Mouse (Mus musculus): ENCODE results near the gene Nrip3.

Nrip3 gene

DNA sequence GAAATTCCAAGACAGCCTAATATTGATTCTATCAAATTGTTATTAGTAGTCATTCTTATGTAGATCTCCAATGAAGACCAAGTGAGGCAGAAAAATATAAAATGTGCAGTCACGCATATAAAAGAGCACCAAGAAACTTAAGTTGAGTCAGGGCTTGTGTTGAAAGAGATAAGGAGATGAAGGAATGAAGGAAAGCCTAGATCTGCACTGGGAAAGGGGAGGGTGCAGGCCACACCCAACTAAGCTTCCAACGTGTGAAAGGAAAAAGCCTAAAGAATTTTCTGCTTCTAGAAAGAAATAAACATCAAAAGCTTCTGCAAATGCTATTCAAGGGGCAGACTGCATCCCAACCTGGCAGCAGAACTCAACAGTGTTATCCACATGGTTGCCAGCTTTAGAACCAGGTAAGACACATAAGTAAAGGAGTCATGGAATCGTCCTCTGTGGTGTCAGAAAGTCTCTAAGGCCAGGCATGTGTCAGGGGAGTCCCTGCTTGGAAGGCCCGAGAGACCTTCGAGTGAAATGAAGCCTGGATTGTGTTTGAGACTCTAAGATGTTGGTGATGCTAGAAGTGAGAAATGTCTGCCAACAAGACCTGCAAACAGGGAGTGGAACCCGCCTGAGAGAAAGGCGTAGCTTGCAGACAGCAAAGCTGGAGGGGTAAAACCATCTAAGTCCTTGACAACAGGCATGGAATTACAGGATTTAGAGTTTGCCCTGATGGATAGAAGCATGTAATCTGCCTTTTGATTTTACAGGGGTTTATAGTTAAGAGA, 14.1 kb downstream of the Nrip3 start:
- peak; percentile 57 for DNase-seq (ENCODE audit: low spot score)

DNA sequence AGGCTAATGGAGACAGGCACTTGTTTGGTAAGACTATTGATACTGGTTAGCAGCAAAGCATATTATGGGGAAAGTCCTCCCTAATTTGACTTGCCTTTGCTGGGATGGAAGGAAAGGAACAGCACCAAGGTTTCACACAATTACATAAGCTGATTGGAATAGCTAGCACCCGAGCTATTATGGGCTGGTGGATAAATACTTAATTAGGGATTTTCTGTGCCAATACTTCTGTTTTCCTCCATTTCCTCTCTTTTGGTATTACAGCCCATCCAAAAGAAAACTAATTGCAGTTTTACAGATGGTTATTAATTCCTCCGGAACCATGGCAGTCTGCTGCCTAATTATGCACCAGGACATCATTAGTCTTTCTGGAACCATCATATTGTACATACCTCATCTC, 17.8 kb downstream of the Nrip3 start:
- no peak for DNase-seq (ENCODE audit: low spot score)

DNA sequence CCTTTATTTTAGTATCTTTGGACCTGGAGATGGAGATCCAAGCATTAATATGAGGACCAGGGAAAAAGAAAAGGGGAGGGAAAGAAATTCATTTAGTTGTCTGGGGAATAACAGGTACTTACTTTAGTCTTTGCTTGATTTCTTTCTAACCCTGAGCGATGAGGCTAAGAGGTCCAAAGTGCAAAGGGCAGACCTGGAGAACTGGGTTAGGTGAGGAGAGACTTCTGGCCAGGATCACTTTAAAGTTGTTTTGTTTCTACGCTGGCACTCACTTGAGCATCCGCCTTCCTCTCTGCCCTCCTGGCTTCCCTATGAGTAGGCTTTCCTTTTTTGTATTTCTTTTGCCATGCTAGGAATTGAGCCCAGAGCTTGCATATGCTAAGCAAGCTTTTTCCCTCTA, 25.5 kb downstream of the Nrip3 start:
- no peak for DNase-seq (ENCODE audit: low spot score)

DNA sequence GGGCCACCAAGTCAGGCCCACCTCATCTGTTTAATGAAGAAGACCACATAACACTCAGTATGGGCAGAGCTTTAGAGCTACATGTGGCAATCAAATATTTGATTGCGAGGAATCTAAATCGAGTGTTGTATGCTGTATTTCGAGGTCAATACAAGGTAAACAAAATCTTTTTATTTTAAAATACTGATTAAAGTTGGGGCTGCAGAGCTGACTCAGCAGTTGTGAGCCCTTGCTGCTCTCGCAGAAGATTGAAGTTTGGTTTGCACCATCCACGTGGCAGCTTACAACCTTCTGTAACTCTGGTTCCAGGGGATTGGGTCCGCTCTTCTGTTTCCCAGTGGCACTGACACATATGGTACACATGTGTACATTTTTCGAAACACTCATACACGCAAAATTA, 27.8 kb downstream of the Nrip3 start:
- no peak for DNase-seq (ENCODE audit: low spot score)

DNA sequence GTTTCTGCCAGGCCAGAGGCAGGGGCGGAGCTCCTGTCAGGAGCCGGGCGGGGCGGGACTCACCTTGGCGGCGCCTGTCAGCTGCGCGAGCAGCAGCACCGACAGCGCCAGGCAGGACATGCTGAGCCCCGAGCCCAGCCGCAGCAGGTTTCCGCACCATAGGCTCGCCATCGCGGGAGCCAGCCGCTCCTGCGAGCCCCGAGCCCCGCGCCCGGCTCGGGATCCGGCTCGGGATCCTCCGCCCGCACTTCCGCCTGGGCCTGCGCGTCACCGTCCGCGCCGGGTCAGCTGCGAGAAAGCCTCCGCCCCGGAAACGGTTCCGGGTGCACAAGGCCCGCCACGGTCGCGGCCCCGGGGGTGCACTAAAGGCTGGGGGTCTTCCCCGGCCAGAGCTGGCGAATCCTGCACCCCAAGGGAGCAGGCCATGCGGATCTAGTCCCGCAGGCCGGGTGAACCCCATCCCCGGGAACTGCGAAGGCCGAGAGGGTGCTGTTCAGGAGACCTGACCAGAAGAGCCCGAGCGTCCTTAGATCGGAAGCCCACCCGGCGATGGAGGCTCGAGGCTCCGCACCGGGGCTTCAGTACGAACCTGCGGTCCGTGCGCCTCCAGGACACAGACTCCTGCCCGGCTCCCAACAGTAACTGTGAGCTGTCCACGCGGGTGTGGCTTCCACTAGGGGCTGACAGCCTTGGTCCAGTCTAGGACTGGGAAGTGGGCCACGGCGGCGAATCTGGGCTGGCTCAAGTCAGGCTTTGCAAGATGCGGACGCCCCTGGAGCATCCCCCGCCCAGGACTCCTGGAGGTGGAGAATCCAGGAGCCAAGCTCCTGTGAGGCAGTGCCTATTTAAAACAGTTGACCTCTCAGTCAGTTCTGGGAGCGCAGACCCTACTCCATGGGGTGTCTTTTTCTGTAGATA, 29.6 kb downstream of the Nrip3 start, which contains the start of gene Tmem9b:
Gene Tmem9b, minus strand, starts transcription at position 868 of the 918 bp plus-strand sequence.
- DNase-seq (ENCODE audit: low spot score) = peak; percentile 63

DNA sequence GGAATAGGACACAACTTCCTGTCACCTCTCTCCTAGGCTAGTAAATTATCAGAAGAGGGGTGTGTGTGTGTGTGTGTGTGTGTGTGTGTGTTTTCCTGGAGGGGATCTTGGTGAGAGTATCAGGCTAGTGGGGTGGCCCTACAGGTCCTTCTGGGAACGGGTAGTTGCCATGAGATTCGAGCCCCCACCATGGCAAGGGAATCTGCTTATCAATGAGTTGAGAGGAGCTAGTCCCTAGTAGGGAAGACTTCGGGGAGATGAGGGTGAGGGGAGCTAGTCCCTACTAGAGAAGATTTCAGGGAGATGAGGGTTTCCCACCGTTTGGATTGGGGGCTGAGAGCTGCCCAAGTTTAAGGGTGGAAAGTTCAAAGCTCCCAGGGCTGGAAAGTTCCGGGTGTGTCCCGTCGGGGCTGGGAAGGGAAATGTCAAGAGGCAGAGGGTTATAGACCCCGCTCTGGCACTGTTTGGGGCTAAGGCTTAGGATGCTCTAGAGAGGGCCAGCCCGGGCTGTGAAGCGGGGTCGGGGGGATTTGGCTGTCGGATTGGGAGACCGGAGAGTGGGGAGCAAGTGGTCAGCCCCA, 30.3 kb downstream of the Nrip3 start:
- DNase-seq (ENCODE audit: low spot score) = peak; percentile 31

DNA sequence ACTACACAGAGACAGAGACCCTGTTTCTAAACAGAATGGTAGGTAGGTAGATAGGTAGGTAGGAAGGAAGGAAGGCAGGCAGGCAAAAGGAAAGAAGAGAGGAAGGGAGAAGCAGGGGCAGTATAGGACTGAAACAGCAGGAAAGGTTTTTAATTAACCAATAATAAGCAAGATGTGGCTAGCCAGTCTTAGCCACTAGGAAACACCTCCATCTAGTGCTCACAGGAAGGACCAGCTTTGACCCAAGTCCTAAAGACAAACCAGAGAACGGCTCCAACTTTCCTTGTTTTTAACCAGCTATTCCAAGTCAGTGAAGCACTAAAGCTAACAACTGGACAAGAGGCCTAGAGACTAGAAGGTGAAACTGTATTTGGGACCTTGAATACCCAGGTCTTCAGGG, 34.1 kb downstream of the Nrip3 start:
- no peak for DNase-seq (ENCODE audit: low spot score)

DNA sequence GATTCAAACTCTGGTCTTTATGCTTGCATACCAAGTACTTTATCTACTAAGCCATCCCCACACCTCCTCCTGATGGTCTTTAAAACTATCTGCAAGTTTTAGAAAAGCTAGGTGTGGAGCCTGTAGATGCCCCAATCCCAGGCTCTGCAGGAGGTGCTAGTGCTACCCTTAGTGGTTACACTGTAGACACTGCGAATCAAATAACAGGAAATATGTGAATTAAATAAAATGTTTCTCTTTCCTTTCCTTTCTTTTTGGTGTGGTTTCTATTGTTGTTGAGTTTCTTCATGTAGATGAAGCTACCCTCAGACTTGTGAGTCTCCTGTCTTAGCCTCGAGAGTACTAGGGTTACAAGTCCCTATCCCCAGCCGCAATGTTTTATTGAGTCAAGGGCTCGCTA, 40.1 kb downstream of the Nrip3 start:
- DNase-seq (ENCODE audit: low spot score) = no peak

DNA sequence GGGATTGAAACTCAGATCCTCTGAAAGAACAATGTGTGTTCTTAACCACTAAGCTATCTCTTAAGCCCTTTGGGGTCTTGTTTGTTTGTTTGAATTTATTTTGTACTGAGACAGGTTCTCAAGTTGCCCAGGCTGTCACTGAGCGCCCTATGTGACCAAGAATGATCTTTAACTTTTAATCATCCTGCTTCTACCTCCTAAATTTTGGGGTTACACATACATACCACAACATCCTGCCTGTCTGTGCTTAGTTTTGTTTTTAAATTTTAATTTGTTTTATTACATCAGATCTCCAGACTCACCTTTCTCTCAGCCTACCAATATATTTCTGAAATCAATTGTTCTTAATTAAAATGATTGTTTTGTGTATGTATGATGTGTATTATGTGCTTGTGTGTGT, 40.8 kb downstream of the Nrip3 start:
- no peak for DNase-seq (ENCODE audit: low spot score)

DNA sequence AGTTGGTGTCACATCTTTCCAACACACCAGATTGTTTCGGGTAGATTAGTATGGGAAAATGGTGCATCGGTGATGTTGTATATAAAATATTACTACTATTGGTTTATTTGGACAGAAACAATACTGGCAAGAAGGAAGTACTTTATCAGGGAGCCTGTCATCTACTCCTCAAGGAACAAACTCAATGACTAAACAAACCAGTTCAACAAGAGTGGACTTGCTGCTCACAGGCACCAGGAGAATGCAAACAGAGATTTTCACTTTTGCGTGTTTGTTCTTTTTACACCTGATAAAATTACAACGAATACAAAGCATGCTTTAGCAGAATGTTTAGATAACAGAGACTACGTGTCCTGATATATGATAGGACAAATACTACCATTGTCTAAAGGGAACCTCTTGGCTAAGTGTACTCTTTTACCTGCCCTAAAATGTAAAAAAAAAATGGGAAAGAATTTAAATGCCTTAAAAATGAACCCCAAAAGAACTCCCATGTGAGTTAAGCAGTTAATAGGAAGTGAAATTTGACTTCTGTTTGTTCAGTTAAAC, 41.9 kb downstream of the Nrip3 start:
- DNase-seq (ENCODE audit: low spot score) = no peak

DNA sequence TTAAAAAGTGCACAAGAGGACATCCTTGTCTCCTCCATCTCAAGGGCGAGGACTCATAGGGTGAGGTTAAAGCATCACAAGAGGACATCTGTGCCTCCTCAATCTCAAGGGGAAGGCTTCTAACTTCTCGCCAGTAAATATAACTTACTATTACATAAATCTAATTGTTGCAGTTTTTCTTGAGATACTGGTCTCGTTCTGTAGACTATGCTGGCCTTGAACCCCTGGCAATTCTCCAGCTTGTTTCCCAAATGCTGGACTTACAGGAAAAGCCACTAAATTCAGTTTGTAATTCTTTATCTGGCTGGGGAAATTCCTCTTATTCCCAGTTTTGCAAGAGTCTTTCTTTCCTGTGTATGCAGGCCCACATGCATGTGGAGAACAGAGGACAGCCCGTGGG, 47.0 kb downstream of the Nrip3 start:
- no peak for DNase-seq (ENCODE audit: low spot score)

DNA sequence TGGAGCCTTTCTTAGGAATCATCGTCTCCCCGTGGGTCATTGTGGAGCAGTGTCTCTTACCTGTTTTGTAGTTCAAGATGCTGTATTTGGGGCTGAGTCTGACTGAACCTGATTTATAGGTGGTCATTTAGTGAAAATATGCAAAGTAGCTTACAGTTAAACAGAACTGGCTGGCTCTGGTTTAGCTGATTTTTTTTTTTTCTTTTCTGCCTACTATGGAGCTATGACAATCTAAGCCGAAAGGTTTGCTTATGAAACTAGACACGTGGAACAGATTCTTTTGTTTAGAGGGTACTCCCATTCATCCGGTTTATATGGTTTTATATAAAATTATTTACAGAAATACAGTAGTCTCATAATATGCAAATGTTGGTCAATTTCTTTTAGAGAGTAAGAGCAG, 50.2 kb downstream of the Nrip3 start, which contains the start of gene Ascl3:
Gene Ascl3, minus strand, starts transcription at position 101 of the 400 bp plus-strand sequence.
- DNase-seq (ENCODE audit: low spot score) = no peak

DNA sequence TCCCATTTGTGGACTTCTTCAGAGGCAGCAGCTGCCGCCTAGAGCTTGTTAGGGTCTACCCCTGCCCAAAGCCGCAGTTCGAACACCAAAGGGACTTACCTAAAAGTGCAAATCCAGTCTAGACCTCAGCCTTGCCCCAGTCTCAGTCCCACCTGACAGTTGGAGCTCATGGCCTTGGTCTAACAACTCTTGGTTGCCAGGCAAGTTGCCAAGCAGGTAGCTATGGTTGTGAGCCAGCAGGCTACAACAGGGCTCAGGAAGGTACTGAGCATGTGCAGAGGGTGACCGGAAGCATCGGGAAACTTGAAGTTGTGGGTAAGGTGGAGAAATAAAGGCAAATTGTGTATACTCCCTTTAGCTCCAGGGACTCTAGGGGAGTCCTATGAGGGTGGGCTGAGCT, 58.1 kb downstream of the Nrip3 start, which contains the start of gene BC051019:
Gene BC051019, minus strand, starts transcription at position 154 of the 400 bp plus-strand sequence.
- no peak for DNase-seq (ENCODE audit: low spot score)

DNA sequence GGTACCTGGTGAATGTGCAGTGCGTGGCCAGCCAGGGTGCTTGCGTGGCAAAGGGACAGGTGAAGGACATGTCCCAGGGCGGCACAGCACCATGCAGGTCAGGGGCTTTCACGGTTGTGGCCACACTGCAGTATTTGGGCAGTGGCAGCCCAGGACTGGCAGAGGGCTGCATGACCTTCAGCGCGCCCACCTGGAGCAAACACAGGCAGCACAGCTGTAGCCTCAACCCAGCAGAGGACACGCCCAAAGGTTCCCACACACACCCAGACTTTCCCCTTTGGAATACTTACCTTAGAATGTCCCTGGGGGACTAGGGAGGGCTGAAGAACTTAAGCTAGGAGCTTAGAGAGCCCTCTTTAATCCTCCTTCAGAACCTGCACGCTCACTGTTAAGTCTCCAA, 58.7 kb downstream of the Nrip3 start:
- no peak for DNase-seq (ENCODE audit: low spot score)

DNA sequence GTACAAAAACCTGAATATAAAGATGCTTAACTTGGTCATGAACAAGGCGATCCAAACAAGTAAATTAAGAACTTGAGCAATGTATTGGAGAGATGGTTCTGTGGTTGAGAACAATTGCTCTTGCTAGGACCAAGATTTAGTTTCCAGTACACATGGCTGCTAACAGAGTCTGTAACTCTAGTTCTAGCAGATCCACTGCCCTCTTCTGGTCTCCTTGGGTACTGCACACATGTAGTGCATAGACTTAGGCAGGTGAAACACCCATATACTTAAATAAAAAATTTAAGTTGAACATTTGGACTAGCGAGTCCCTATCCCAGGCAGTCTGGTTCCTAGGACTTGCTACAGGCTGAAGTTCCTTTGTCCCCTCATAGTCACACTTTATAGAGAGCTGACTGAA, 59.2 kb downstream of the Nrip3 start:
- no peak for DNase-seq (ENCODE audit: low spot score)

DNA sequence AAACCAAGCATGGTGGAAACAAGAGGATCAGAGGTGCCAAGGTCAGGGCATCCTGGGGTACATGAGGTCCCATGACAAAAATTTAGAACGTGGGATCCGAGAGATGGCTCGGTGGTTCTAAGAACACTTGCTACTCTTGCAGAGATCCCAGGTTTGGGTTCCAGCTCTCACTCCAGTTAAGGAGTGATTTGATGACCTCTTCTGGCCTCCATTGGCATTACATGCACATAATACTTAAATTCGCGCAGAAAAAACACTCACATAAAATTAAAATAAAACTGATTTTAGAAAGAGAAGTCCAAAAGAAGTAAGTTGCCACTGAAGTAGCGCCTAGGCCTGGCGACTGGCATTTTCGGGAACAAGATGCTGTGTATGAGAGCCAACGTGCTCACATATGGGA, 62.5 kb downstream of the Nrip3 start:
- peak; percentile 42 for DNase-seq (ENCODE audit: low spot score)

DNA sequence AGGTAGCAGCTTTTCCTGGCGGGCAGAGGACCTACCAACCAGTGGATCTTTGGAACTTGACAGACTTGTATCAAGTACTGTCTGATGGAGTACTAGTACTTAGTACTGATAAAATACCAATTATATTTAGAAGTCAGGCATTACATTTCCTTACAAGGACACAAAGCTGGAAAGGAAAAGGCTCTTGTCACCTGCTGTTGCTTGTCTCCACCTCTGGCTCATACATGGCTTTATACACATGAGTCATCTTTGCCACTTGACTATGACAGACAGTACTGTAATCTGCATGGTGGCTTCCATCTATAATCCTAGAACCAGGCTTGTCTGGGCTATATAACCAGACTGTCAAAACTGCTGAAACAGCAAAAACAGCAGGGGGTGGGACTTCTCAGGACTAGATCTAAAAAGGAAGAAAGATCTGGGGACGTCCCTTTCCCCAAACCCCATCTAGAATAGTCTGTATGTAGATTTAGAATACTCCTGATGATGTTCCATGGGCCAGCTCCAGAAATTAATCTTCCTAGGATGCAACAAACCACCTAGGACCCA, 68.3 kb downstream of the Nrip3 start:
- no peak for DNase-seq (ENCODE audit: low spot score)

DNA sequence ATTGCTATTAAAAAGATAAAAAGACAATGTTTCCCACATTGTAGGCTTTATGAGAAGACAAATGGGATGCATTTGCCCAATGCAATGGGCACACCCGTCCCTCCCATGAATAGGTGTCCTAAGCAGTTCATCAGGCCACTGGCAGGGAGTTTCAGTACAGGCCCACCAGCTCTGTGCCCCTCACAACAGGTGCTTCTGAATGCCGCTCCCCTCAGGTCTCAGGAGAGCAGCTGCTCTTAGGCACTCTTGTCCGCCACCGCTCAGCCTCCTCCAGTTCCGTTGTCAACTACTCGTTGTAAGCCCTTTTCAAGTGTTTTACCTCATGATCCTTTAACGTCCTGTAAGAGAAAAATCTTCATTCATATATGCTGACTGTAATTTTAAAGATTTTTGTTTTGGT, 69.6 kb downstream of the Nrip3 start:
- DNase-seq (ENCODE audit: low spot score) = no peak

DNA sequence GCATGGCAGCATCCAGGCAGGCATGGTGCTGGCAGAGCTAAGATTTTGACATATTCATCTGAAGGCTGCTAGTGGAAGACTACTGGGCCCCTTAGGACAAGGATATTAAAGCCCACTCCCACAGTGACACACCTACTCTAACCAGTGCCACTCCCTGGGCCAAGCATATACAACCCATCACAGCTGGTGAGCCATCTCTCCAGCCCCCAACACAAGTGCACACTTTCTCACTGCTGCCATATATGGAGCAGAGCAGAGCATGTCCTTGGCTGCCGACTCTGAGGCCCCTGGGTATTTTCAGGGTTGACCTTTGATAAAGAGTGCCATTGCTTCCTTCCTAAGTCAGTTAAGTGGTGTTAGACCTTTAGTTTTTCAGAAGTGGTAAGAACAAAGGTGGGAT, 71.8 kb downstream of the Nrip3 start:
- DNase-seq (ENCODE audit: low spot score) = no peak

DNA sequence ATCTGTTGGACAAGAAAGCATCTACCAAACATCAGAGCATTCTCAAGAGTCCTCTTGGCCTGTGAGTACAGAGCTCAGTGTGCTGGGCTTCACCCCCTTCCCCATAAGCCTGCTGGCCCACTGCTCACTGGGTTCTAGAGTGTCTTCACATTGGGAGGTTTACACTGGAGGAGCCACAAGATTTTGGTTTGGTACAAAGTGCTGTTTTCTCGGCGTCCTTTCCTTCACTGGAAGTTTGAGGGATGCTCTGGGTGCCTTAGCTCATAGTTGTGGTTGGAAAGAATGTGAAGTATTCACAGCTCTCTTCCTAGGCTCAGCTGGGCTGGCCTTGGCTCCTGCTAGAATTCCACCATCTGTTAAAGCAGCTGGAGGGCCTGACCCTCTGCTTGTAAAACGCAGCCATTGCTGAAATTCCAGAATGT, 72.9 kb downstream of the Nrip3 start:
- no peak for DNase-seq (ENCODE audit: low spot score)

Measured in c-Kit-positive CD71-positive TER-119-positive erythroid progenitor cells, embryonic 14.5 days (primary cell).